Mouse (Mus musculus) CH12.LX (cell line): ENCODE data around the gene Gm17542. TPM values are rescaled to one million over a fixed set of nuclear protein-coding genes. Genes with fewer than 3 reads are reported as not detected.

Source experiments
- DNase-seq: peaks from one replicate; pipeline ENCODE4 v3.0.0-alpha.2; 2013; ENCODE audit errors: extremely low read depth
- H3K27ac ChIP-seq: 2 replicates; pipeline ENCODE4 v1.5.1; 2012; ENCODE audit warnings: low read depth, mild to moderate bottlenecking, control low read depth, moderate library complexity; ENCODE audit not compliant: insufficient read depth
- H3K27me3 ChIP-seq: replicated peaks from 2 replicates; pipeline ENCODE3; 2012; ENCODE audit warnings: inconsistent platforms
- H3K36me3 ChIP-seq, 2 experiments: replicated peaks in 1 of 2; 2 replicates each; pipeline versions ENCODE3 to v1.6.1; 2012; ENCODE audit warnings: inconsistent platforms in 1 of 2, low read length in 1 of 2, mild to moderate bottlenecking in 1 of 2, mixed read lengths in 1 of 2, moderate library complexity in 1 of 2; ENCODE audit not compliant: control insufficient read depth in 1 of 2, insufficient read depth in 1 of 2
- H3K4me1 ChIP-seq, 2 experiments: 2 replicates each; pipeline ENCODE4 v1.6.1; 2012; ENCODE audit warnings: inconsistent platforms in 1 of 2, moderate library complexity in 1 of 2; ENCODE audit not compliant: insufficient read depth in 2 of 2, control insufficient read depth in 1 of 2
- H3K4me2 ChIP-seq: 2 replicates; pipeline ENCODE4 v1.6.1; 2012; ENCODE audit warnings: low read depth, mild to moderate bottlenecking, control low read depth; ENCODE audit not compliant: poor library complexity, insufficient read depth, severe bottlenecking
- H3K4me3 ChIP-seq, 3 experiments: fragments of 150-350 bp in 1 of 3; sonication (generic) in 1 of 3; replicated peaks in 1 of 3; 2 replicates each; pipeline versions ENCODE3 to v1.5.1; 2011 to 2012; ENCODE audit warnings: low read depth in 2 of 3, low read length in 2 of 3, mild to moderate bottlenecking in 2 of 3, moderate library complexity in 2 of 3, control low read depth in 1 of 3, improper control_type of control experiment in 1 of 3, inconsistent platforms in 1 of 3, mixed read lengths in 1 of 3; ENCODE audit not compliant: poor library complexity in 1 of 3
- H3K79me2 ChIP-seq: replicated peaks from 2 replicates; pipeline ENCODE4 v1.6.1; 2012; ENCODE audit warnings: mild to moderate bottlenecking, moderate library complexity; ENCODE audit not compliant: control insufficient read depth, poor library complexity, insufficient read depth, severe bottlenecking; ENCODE audit errors: extremely low read depth
- H3K9ac ChIP-seq: 2 replicates; pipeline ENCODE4 v1.6.1; 2012; ENCODE audit warnings: low read depth, mild to moderate bottlenecking, control low read depth, moderate library complexity; ENCODE audit not compliant: insufficient read depth
- H3K9me3 ChIP-seq: replicated peaks from 2 replicates; pipeline ENCODE3; 2012; ENCODE audit warnings: low read length, inconsistent platforms, mixed read lengths
- BHLHE40 ChIP-seq: IDR thresholded peaks from 2 replicates; pipeline ENCODE4 v1.6.1; 2011; ENCODE audit warnings: mild to moderate bottlenecking, low read depth, low read length, improper control_type of control experiment
- EP300 ChIP-seq: IDR thresholded peaks from 2 replicates; pipeline ENCODE4 v1.6.1; 2011; ENCODE audit warnings: low read length, improper control_type of control experiment
- ETS1 ChIP-seq: conservative IDR thresholded peaks from 2 replicates; pipeline ENCODE4 v1.6.1; 2012; ENCODE audit warnings: low read depth, mild to moderate bottlenecking, inconsistent platforms, low read length, improper control_type of control experiment, moderate library complexity
- HCFC1 ChIP-seq: IDR thresholded peaks from 2 replicates; pipeline ENCODE4 v1.6.1; 2012; ENCODE audit warnings: low read depth, mild to moderate bottlenecking, inconsistent platforms, low read length, improper control_type of control experiment
- IRF4 ChIP-seq: IDR thresholded peaks from 2 replicates; pipeline ENCODE4 v1.6.1; 2014; ENCODE audit warnings: low read depth, mild to moderate bottlenecking, inconsistent platforms, low read length, improper control_type of control experiment
- MAX ChIP-seq: IDR thresholded peaks from 2 replicates; pipeline ENCODE4 v1.6.1; 2011; ENCODE audit warnings: low read length, improper control_type of control experiment
- NELFE ChIP-seq: IDR thresholded peaks from 2 replicates; pipeline ENCODE4 v1.6.1; 2011; ENCODE audit warnings: low read depth, low read length, improper control_type of control experiment
- POLR2A ChIP-seq: IDR thresholded peaks from 2 replicates; pipeline ENCODE4 v1.6.1; 2011; ENCODE audit warnings: low read depth, mild to moderate bottlenecking, improper control_type of control experiment, low read length
- SIN3A ChIP-seq: IDR thresholded peaks from 2 replicates; pipeline ENCODE4 v1.6.1; 2012; ENCODE audit warnings: low read length, improper control_type of control experiment, inconsistent platforms
- TBP ChIP-seq: conservative IDR thresholded peaks from 2 replicates; pipeline ENCODE4 v1.6.1; 2011; ENCODE audit warnings: low read depth, low read length, improper control_type of control experiment
- USF1 ChIP-seq: IDR thresholded peaks from 2 replicates; pipeline ENCODE4 v1.6.1; 2014; ENCODE audit warnings: low read depth, mild to moderate bottlenecking, inconsistent platforms, low read length, improper control_type of control experiment
- USF2 ChIP-seq: conservative IDR thresholded peaks from 2 replicates; pipeline ENCODE4 v1.6.1; 2011; ENCODE audit warnings: low read depth, low read length, improper control_type of control experiment
- ZC3H11A ChIP-seq: IDR thresholded peaks from 2 replicates; pipeline ENCODE4 v1.6.1; 2012; ENCODE audit warnings: low read depth, mild to moderate bottlenecking, inconsistent platforms, low read length, improper control_type of control experiment
- ZKSCAN1 ChIP-seq: IDR thresholded peaks from 2 replicates; pipeline ENCODE4 v1.6.1; 2012; ENCODE audit warnings: low read depth, inconsistent platforms, low read length, improper control_type of control experiment, borderline replicate concordance
- ZNF384 ChIP-seq: IDR thresholded peaks from 2 replicates; pipeline ENCODE4 v1.6.1; 2012; ENCODE audit warnings: low read depth, low read length, improper control_type of control experiment, inconsistent platforms
- dilution Hi-C: fragments of 300-500 bp; cut with MboI; formaldehyde crosslinking; loops from 2 replicates; pipeline ENCODE4 v1.14.3; 2020; ENCODE audit warnings: low sequenced_read_pairs; ENCODE audit not compliant: extremely low pct_unique_long_range_greater_than_20kb, extremely low pct_ligation_motif_present
- in situ Hi-C: fragments of 300-500 bp; cut with MboI; formaldehyde crosslinking; loops from 3 replicates; pipeline ENCODE4 v1.14.3; 2019; ENCODE audit warnings: low sequenced_read_pairs, low pct_ligation_motif_present, low pct_unique_long_range_greater_than_20kb, mixed read lengths
- polyA plus RNA-seq: library from polyadenylated mRNA; unstranded; fragments of >175 nt; gene quantifications from 2 replicates; pipeline ENCODE4 v1.2.1, GENCODE M21; 2012; ENCODE audit warnings: low read depth; ENCODE audit not compliant: insufficient read length
- total RNA-seq, 2 experiments: library from RNA; depleted of rRNA; stranded (reverse); fragments of 300-350 nt in 1 of 2; fragments of >200 nt in 1 of 2; gene quantifications; 2 replicates each; pipeline ENCODE4 v1.2.3; 2012 to 2014

Gm17542 gene
- total and polyA plus RNA-seq, 3 experiments: not detected

GRCm38 (mm10) chr10:58738152-58738551, 20.1 kb upstream of the Gm17542 start:
- no peak for TF ChIP-seq ZKSCAN1
- no peak for TF ChIP-seq ETS1
- no peak for TF ChIP-seq HCFC1
- TF ChIP-seq POLR2A: no peak
- TF ChIP-seq USF2: no peak
- TF ChIP-seq BHLHE40: no peak
- no peak for TF ChIP-seq SIN3A
- no peak for TF ChIP-seq ZNF384
- Histone ChIP-seq H3K27ac (no peak overlapping the region), H3K9me3 (no peaks in the 10 kb centered on the region), H3K27me3 (peaks cover 20% of the 10 kb centered on the region), H3K4me3 (no peak overlapping the region), H3K9ac (no peak overlapping the region), H3K79me2 (no peaks in the 10 kb centered on the region), H3K4me2 (no peak overlapping the region), H3K4me1 (no peaks in the 10 kb centered on the region), H3K36me3 (no peaks in the 10 kb centered on the region)
- no peak for DNase-seq
- dilution Hi-C loops (no loop called here), in situ Hi-C loops (no loop called here)

GRCm38 (mm10) chr10:58714789-58715148, 3.2 kb downstream of the Gm17542 start:
- no peak for DNase-seq
- H3K27ac ChIP-seq: no peak overlapping the region
- no peaks in the 10 kb centered on the region for H3K36me3 ChIP-seq
- in situ Hi-C loops (no loop called here), dilution Hi-C loops (no loop called here)
- H3K9ac ChIP-seq: no peak overlapping the region
- peaks cover 17% of the 10 kb centered on the region for H3K27me3 ChIP-seq
- no peak overlapping the region for H3K4me2 ChIP-seq
- H3K79me2 ChIP-seq: no peaks in the 10 kb centered on the region
- H3K4me1 ChIP-seq: no peaks in the 10 kb centered on the region
- TF ChIP-seq TBP (no peak), EP300 (no peak), ZC3H11A (no peak), USF1 (no peak), IRF4 (no peak), NELFE (no peak), HCFC1 (no peak), MAX (no peak)
- peaks cover 2% of the 10 kb centered on the region for H3K9me3 ChIP-seq
- H3K4me3 ChIP-seq: no peak overlapping the region
